Mouse (Mus musculus) megakaryocyte, embryonic 14.5 days (primary cell): ENCODE data around the gene Inpp5f.

Source experiments
- FLI1 ChIP-seq: IDR thresholded peaks from 2 replicates; pipeline ENCODE4 v1.6.1; 2012; ENCODE audit warnings: low read length, inconsistent platforms, mixed read lengths
- GATA1 ChIP-seq: IDR thresholded peaks from 3 replicates; pipeline ENCODE4 v1.6.1; 2012; ENCODE audit warnings: mixed read lengths, low read length, inconsistent platforms, borderline replicate concordance

DNA sequence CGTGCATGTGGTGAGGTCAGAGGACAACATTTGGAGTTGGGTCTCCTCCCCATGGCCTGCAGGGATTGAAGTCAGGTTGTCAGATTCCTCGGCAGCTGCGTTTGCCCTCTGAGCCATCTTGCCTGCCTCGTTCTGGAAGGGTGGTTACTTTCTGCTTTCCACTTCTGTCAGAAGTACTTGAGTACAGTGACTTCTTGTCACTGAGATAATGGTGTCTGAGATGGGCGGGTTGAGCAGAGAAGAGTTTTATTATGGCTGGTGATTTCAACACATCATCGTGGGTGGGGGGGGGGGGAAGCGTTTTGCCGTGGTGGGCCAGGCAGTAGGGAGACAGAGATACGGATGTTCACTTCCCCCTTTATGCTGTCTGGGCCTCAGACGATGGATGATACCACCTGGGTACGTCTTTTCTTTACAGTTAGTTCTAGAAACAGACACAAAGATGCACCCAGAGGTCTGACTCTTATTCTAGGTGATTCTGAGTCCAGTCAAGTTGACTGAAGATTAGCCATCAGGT lies 53.8 kb downstream of the Inpp5f start:
- TF ChIP-seq GATA1 (no peak), FLI1 (no peak)
